Mouse (Mus musculus): ENCODE data around the gene E430018J23Rik. TPM values are rescaled to one million over a fixed set of nuclear protein-coding genes. Genes with fewer than 3 reads are reported as not detected.
"Not testable (repeated sequence)": the region's sequence is repeated elsewhere in the genome, so short reads cannot be mapped to it uniquely, and the experiment has no call there.

Gene E430018J23Rik
- polyA plus RNA-seq, 1 experiment = 5.5 TPM

DNA sequence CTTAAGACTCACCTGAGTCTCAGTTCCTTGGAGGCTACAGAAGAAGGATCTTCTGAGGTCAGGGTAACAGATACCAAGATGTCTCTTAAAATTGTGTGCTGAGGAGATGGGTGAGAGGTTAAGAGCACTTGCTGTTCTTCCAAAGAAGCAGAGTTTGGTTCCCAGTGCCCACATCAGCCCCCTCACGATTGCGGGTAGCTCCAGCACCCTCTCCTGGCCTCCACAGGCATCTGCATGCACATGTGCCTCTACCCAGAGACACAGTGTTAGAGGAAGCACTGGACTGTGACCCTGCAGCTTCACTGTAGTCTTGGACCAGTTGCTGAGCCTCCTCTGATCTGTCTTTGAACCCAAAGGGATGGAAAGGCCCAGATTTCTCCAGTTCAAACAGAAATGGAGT, 9.6 kb upstream of the E430018J23Rik start:
- TF ChIP-seq FLI1 (IDR thresholded peaks at IDR 0.05; ENCODE audit: low read length) (no peak), GATA1 (IDR thresholded peaks at IDR 0.05; ENCODE audit: borderline replicate concordance, low read length) (no peak)
- H3K9me3 ChIP-seq = no peaks in the 10 kb centered on the region
- H3K27me3 ChIP-seq (replicated peaks) = peaks cover 3% of the 10 kb centered on the region
- peaks cover 16% of the 10 kb centered on the region for H3K4me1 ChIP-seq
- no peak overlapping the region for H3K4me3 ChIP-seq (replicated peaks)
- peaks cover 3% of the 10 kb centered on the region for H3K36me3 ChIP-seq (replicated peaks; ENCODE audit: low read length)

GRCm38 (mm10) chr7:127400355-127400754, 6.9 kb upstream of the E430018J23Rik start:
- H3K27me3 ChIP-seq (replicated peaks) = peaks cover 3% of the 10 kb centered on the region
- H3K36me3 ChIP-seq (replicated peaks; ENCODE audit: low read length) = peaks cover 3% of the 10 kb centered on the region
- no peak for TF ChIP-seq FLI1 (IDR thresholded peaks at IDR 0.05; ENCODE audit: low read length)
- no peak for TF ChIP-seq GATA1 (IDR thresholded peaks at IDR 0.05; ENCODE audit: borderline replicate concordance, low read length)
- H3K9me3 ChIP-seq = no peaks in the 10 kb centered on the region
- peaks cover 5% of the 10 kb centered on the region; the same call in 1 of the 2 replicates for H3K4me1 ChIP-seq
- H3K4me3 ChIP-seq (replicated peaks) = no peak overlapping the region

- H3K36me3 ChIP-seq (replicated peaks; ENCODE audit: low read length) = peaks cover 15% of the 10 kb centered on the region
- H3K27me3 ChIP-seq (replicated peaks) = no peaks in the 10 kb centered on the region
- TF ChIP-seq FLI1 (IDR thresholded peaks at IDR 0.05; ENCODE audit: low read length) (no peak), GATA1 (IDR thresholded peaks at IDR 0.05; ENCODE audit: borderline replicate concordance, low read length) (no peak)
- H3K4me1 ChIP-seq = peaks cover 31% of the 10 kb centered on the region
- peak overlapping the region; percentile 97 for H3K4me3 ChIP-seq (replicated peaks)
- H3K9me3 ChIP-seq = no peaks in the 10 kb centered on the region
Observed at GRCm38 (mm10) chr7:127393944-127394333, 510 bp upstream of the E430018J23Rik start.

DNA sequence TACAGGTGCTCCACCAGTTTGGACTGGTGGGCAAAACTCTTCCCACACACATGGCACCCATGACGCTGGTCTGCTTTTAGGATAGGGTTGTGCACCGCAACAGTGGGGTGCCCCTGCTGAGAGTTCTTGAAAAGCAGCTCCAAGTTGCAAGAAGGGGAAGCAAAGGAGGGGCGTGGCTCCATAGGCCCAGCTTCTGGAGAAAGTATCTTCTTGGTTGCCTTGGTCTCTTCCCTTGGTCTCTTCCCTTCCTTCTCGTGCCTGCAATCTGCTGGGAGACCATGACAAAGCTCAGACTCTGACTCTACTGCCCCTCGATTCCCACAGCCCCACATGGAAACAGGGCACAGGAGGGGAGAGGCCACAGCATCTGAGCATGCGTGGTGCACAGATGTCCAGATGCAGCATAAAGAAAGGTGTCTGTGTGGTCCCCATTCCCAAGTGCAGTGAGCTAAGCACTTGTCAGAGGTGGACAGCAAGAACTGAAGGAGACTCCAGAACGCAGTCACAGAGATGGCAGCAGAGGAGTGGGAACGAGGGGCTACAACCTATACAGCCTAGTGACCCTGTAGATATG, 1.1 kb downstream of the E430018J23Rik start:
- TF ChIP-seq FLI1 (IDR thresholded peaks at IDR 0.05; ENCODE audit: low read length) (no peak), GATA1 (IDR thresholded peaks at IDR 0.05; ENCODE audit: borderline replicate concordance, low read length) (no peak)
- Histone ChIP-seq H3K4me1 (peaks cover 37% of the 10 kb centered on the region), H3K4me3 (replicated peaks) (peak overlapping the region; percentile 90), H3K9me3 (no peaks in the 10 kb centered on the region), H3K27me3 (replicated peaks) (no peaks in the 10 kb centered on the region), H3K36me3 (replicated peaks; ENCODE audit: low read length) (peaks cover 15% of the 10 kb centered on the region)

DNA sequence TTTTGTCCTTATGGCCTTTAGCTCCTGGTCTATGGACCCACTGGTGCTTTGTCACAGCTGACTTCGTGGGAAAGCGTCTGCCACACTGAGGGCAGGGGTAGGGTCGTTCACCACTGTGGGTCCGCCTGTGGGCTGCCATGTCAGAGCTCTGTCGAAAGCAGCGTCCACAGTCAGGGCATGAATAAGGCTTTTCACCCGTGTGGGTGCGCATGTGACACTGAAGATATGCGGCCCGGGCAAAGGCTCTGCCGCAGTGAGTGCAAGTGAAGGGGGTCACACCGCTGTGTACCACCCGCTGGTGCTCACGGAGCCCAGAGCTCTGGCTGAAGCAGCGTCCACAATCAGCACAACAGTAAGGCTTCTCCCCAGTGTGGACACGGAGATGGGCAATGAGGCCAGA, 1.9 kb downstream of the E430018J23Rik start:
- TF ChIP-seq GATA1 (IDR thresholded peaks at IDR 0.05; ENCODE audit: borderline replicate concordance, low read length) (no peak), FLI1 (IDR thresholded peaks at IDR 0.05; ENCODE audit: low read length) (no peak)
- Histone ChIP-seq H3K27me3 (replicated peaks) (no peaks in the 10 kb centered on the region), H3K4me1 (peaks cover 41% of the 10 kb centered on the region), H3K36me3 (replicated peaks; ENCODE audit: low read length) (peaks cover 15% of the 10 kb centered on the region), H3K9me3 (no peaks in the 10 kb centered on the region), H3K4me3 (replicated peaks) (no peak overlapping the region)

- no peak for TF ChIP-seq GATA1 (IDR thresholded peaks at IDR 0.05; ENCODE audit: borderline replicate concordance, low read length)
- no peak for TF ChIP-seq FLI1 (IDR thresholded peaks at IDR 0.05; ENCODE audit: low read length)
- no peaks in the 10 kb centered on the region for H3K9me3 ChIP-seq
Observed at GRCm38 (mm10) chr7:127390306-127390705, 3.1 kb downstream of the E430018J23Rik start.

GRCm38 (mm10) chr7:127388201-127388600, 5.2 kb downstream of the E430018J23Rik start:
- not testable (repeated sequence) for H3K9me3 ChIP-seq; H3K4me3 ChIP-seq (replicated peaks); H3K27me3 ChIP-seq (replicated peaks)
- Histone ChIP-seq H3K36me3 (replicated peaks; ENCODE audit: low read length) (peaks cover 31% of the 10 kb centered on the region), H3K4me1 (peaks cover 36% of the 10 kb centered on the region)

More at GRCm38 (mm10) chr7:127390306-127390705, 3.1 kb downstream of the E430018J23Rik start:
- Histone ChIP-seq H3K4me1 (peaks cover 43% of the 10 kb centered on the region), H3K36me3 (replicated peaks; ENCODE audit: low read length) (peaks cover 18% of the 10 kb centered on the region), H3K4me3 (replicated peaks) (no peak overlapping the region), H3K27me3 (replicated peaks) (no peaks in the 10 kb centered on the region)

DNA sequence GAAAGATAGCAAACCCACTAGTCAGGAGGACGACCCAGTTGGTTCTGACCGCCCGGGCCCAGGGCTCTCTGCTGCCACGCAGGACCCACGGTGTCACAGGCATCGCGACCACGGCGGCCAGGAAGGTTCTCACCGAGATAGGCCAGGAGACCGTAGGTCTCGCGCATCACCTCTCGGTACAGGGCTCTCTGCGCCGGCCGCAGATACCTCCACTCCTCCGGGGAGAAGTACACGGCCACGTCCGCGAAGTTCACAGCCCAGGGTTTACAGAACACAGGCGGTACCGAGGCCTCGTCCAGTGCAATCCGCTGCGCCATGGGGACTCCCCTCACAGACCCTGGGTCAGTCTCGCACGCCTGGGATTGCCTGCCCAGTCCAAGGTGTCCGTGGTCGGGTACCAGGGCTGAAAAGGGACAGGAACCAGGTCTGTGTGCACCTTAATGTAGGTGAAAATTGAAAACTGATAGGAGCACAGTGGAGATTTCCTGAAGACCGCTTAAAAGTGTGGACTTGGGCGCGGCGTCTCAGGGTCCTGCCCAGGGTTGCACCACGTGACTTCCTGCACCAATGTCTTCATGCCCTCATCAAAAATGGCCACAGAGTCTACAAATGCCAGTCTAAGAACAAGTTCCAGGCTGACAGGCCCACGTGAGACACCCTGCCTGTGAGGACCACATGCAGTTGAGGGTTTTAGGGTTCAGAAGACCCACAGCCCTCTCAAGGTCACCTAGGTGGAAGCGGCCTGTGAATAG, 6.6 kb downstream of the E430018J23Rik start, which contains the start of gene 9130019O22Rik:
9130019O22Rik (minus strand) TSS at position 526 of the 752 bp plus-strand sequence.
- Histone ChIP-seq H3K27me3 (replicated peaks) (no peaks in the 10 kb centered on the region), H3K9me3 (peaks cover 11% of the 10 kb centered on the region), H3K4me1 (peaks cover 22% of the 10 kb centered on the region), H3K4me3 (replicated peaks) (peak within 1 kb of the TSS; percentile 97), H3K36me3 (replicated peaks; ENCODE audit: low read length) (peaks cover 30% of the 10 kb centered on the region)
- no peak for TF ChIP-seq FLI1 (IDR thresholded peaks at IDR 0.05; ENCODE audit: low read length)

GRCm38 (mm10) chr7:127385560-127385959, 7.9 kb downstream of the E430018J23Rik start:
- not testable (repeated sequence) for H3K27me3 ChIP-seq (replicated peaks); H3K4me3 ChIP-seq (replicated peaks)
- Histone ChIP-seq H3K9me3 (peaks cover 11% of the 10 kb centered on the region), H3K4me1 (peaks cover 18% of the 10 kb centered on the region), H3K36me3 (replicated peaks; ENCODE audit: low read length) (peaks cover 20% of the 10 kb centered on the region)

DNA sequence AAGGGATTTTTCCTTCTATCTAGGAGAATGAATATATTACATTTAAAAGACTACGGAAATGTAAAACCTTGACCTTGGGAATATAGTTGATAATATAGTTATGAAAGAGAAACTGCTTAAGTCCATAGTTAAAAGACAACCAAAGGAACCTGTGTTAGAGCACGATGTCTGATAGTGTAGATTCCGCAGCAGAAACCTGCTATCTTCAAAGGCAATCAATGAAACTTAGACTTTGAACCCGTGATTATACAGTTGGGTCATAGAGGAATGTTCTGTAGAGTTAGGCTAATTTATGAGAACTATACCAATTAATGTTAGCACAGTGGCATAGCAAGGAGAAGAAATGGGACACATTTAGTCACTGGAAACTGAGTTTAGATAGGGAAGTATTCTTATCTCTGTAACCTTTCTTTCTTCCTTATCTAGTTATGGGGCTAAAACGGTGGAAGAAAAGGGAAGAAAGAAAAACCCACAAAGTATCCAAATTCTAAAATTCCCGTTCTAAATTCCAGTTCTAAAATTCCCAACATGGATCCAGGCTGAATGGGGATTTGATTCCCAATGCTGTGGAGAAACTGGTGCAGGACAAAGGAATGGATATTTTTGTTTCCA, 15.0 kb downstream of the E430018J23Rik start:
- TF ChIP-seq FLI1 (IDR thresholded peaks at IDR 0.05; ENCODE audit: low read length) (no peak), GATA1 (IDR thresholded peaks at IDR 0.05; ENCODE audit: borderline replicate concordance, low read length) (no peak)
- H3K4me3 ChIP-seq (replicated peaks) = no peak overlapping the region
- peaks cover 14% of the 10 kb centered on the region for H3K36me3 ChIP-seq (replicated peaks; ENCODE audit: low read length)
- peaks cover 28% of the 10 kb centered on the region for H3K4me1 ChIP-seq
- H3K9me3 ChIP-seq = peaks cover 4% of the 10 kb centered on the region
- no peaks in the 10 kb centered on the region for H3K27me3 ChIP-seq (replicated peaks)

DNA sequence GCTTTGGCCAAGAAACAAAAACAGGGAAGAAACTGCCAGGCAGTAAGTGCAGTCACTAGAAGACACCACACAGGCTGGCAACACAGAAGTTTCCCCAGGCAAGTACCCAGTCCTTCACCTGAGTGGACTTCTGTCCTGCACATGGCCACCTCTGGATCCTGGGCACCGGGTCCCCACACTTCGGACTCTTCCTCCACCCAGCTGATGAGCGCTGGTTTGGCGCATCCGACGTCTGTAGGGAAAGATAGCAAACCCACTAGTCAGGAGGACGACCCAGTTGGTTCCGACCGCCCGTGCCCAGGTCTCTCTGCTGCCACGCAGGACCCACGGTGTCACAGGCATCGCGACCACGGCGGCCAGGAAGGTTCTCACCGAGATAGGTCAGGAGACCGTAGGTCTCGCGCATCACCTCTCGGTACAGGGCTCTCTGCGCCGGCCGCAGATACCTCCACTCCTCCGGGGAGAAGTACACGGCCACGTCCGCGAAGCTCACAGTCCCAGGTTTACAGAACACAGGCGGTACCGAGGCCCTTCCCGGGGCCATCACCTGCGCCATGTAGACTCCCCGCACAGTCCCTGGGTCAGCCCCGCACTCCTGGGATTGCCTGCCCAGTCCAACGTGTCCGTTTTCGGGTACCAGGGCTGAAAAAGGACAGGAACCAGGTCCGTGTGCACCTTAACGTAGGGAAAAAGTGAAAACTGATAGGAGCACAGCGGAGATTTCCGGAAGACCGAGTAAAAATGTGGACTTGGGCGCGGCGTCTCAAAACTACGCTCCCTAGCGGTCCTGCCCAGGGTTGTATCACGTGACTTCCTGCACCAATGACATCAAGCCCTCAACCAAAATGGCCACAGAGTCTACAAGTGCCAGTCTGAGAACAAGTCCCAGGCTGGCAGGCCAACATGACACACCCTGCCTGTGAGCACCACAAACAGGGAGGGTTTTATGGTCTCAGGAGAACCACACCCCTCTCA, 17.9 kb downstream of the E430018J23Rik start, which contains the start of gene Zfp747:
Zfp747 (minus strand) TSS at position 780 of the 975 bp plus-strand sequence.
- H3K27me3 ChIP-seq (replicated peaks); H3K9me3 ChIP-seq; H3K36me3 ChIP-seq (replicated peaks; ENCODE audit: low read length): not testable (repeated sequence)
- Histone ChIP-seq H3K4me3 (replicated peaks) (peak within 1 kb of the TSS; percentile 95), H3K4me1 (peaks cover 44% of the 10 kb centered on the region)

- peaks cover 30% of the 10 kb centered on the region for H3K4me1 ChIP-seq
- not testable (repeated sequence) for H3K27me3 ChIP-seq (replicated peaks); H3K9me3 ChIP-seq; H3K36me3 ChIP-seq (replicated peaks; ENCODE audit: low read length); H3K4me3 ChIP-seq (replicated peaks)
Observed at GRCm38 (mm10) chr7:127371870-127372269, 21.6 kb downstream of the E430018J23Rik start.

All from megakaryocyte, embryonic 14.5 days (primary cell).